Mouse (Mus musculus) hindbrain, embryonic 16.5 days (tissue): ENCODE measurements around the gene Arhgap15. TPM values are rescaled to one million over a fixed set of nuclear protein-coding genes. Genes with fewer than 3 reads are reported as not detected.

Experiments used
- ATAC-seq: fragments of 200-750 bp; cut with Nextera tagmentation; 2 replicates; pipeline ENCODE4 v1.8.0; 2017; ENCODE audit warnings: moderate TSS enrichment, moderate library complexity
- H3K27ac ChIP-seq: fragments of 300-500 bp; sonication (generic); 2 replicates; pipeline ENCODE4 v1.5.1; 2014; ENCODE audit warnings: low read depth, mild to moderate bottlenecking, control low read depth, low read length, moderate library complexity
- H3K27me3 ChIP-seq: fragments of 300-500 bp; sonication (generic); replicated peaks from 2 replicates; pipeline ENCODE4 v1.6.1; 2014; ENCODE audit warnings: low read length; ENCODE audit not compliant: control insufficient read depth, insufficient read depth
- H3K36me3 ChIP-seq: fragments of 300-500 bp; sonication (generic); 2 replicates; pipeline ENCODE4 v1.6.1; 2014; ENCODE audit warnings: mild to moderate bottlenecking, low read length, moderate library complexity, mixed read lengths; ENCODE audit not compliant: control insufficient read depth, insufficient read depth
- H3K4me1 ChIP-seq: fragments of 300-500 bp; sonication (generic); 2 replicates; pipeline ENCODE4 v1.6.1; 2014; ENCODE audit warnings: low read depth, low read length; ENCODE audit not compliant: control insufficient read depth, insufficient read depth
- H3K4me2 ChIP-seq: fragments of 300-500 bp; sonication (generic); 2 replicates; pipeline ENCODE4 v1.6.1; 2014; ENCODE audit warnings: mild to moderate bottlenecking, low read length, control low read depth, moderate library complexity
- H3K4me3 ChIP-seq: fragments of 300-500 bp; sonication (generic); 2 replicates; pipeline ENCODE4 v1.5.1; 2014; ENCODE audit warnings: mild to moderate bottlenecking, low read length, control low read depth, moderate library complexity
- H3K9ac ChIP-seq: fragments of 300-500 bp; sonication (generic); 2 replicates; pipeline ENCODE4 v1.6.1; 2014; ENCODE audit warnings: low read depth, mild to moderate bottlenecking, control low read depth, low read length, moderate library complexity
- H3K9me3 ChIP-seq: fragments of 300-500 bp; sonication (generic); 2 replicates; pipeline ENCODE4 v1.6.1; 2014; ENCODE audit warnings: mild to moderate bottlenecking, low read length, moderate library complexity; ENCODE audit not compliant: control insufficient read depth
- WGBS: fragments of 180-500 bp; shearing (Covaris S2); extraction: QIAGEN DNeasy Blood & Tissue Kit; methylation state at CpG from one replicate; pipeline ENCODE4 v1.1.7; 2014; 5-methylcytosine and 5-hydroxymethylcytosine counted together
- polyA plus RNA-seq: library from polyadenylated mRNA; unstranded; fragments of >200 nt; fragmentation: Nextera tagmentation; extraction: Ambion mirVana; gene quantifications from 2 replicates; pipeline ENCODE4 v1.2.1, GENCODE M21; 2015

Arhgap15 gene
- polyA plus RNA-seq, 1 experiment from 2014 or later, result 3.0 TPM

DNA sequence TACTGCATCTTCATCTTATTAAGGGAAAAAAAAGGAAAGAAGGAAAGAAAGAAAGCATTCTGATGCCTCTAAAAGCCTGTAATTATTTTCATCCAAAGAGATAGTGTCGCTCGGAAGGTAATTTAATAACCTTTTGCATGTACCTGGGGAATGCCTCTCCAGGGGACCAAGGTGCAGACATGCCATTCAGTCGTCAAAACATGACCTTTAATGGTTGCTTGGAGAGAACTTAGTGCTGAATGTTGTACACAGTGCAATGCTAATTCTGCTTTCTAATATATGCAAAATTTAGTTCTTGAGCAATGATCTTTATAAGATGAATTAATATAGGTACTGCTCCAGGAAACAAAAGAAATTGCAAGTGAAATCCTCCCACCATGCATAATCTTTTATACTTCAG is 239.3 kb downstream of the Arhgap15 start:
- Histone ChIP-seq H3K4me3 (no peak overlapping the region), H3K9me3 (no peaks in the 10 kb centered on the region), H3K27ac (no peak overlapping the region), H3K4me2 (no peak overlapping the region), H3K36me3 (no peaks in the 10 kb centered on the region), H3K27me3 (no peaks in the 10 kb centered on the region), H3K9ac (no peak overlapping the region), H3K4me1 (no peaks in the 10 kb centered on the region)
- ATAC-seq, result no peak
- WGBS, result 42% methylated on average over 3 of the region's 3 CpGs

DNA sequence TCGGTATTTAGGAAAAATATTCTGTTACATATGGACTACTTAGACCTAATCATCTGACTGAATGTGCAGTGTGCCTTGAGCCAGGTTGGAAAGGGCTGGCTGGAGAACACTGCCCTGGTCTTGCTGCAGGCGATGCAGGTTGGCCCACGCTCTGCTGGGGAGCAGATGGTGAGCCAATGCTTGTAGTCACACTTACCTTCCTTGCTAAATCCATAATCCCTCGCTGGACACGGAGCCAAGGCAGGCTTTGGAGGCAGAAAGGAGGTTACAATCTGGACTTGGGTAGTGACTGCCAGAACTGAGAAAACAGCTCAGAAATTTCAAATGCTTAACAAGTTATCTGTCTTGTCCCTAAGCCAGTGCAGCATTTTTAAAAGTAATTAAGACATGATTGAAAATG is 241.2 kb downstream of the Arhgap15 start:
- Histone ChIP-seq H3K27ac (no peak overlapping the region), H3K4me1 (no peaks in the 10 kb centered on the region), H3K9ac (no peak overlapping the region), H3K27me3 (no peaks in the 10 kb centered on the region), H3K36me3 (no peaks in the 10 kb centered on the region), H3K9me3 (no peaks in the 10 kb centered on the region), H3K4me2 (no peak overlapping the region), H3K4me3 (no peak overlapping the region)
- peak; percentile 93 for ATAC-seq
- 56% methylated on average over 5 of the region's 5 CpGs for WGBS

GRCm38 (mm10) chr2:43992510-43992909 is 243.9 kb downstream of the Arhgap15 start:
- no peaks in the 10 kb centered on the region for H3K4me1 ChIP-seq
- no peaks in the 10 kb centered on the region for H3K36me3 ChIP-seq
- WGBS, result 89% methylated on average over 7 of the region's 7 CpGs
- H3K4me2 ChIP-seq, result no peak overlapping the region
- H3K9ac ChIP-seq, result no peak overlapping the region
- H3K9me3 ChIP-seq, result no peaks in the 10 kb centered on the region
- no peak overlapping the region for H3K27ac ChIP-seq
- no peak overlapping the region for H3K4me3 ChIP-seq
- no peak for ATAC-seq
- no peaks in the 10 kb centered on the region for H3K27me3 ChIP-seq

GRCm38 (mm10) chr2:44002454-44002853 is 253.8 kb downstream of the Arhgap15 start:
- Histone ChIP-seq H3K9me3 (no peaks in the 10 kb centered on the region), H3K27me3 (no peaks in the 10 kb centered on the region), H3K9ac (no peak overlapping the region), H3K27ac (no peak overlapping the region), H3K4me1 (no peaks in the 10 kb centered on the region), H3K4me2 (no peak overlapping the region), H3K36me3 (no peaks in the 10 kb centered on the region), H3K4me3 (no peak overlapping the region)
- 85% methylated on average over 1 of the region's 1 CpGs for WGBS
- ATAC-seq, result no peak

DNA sequence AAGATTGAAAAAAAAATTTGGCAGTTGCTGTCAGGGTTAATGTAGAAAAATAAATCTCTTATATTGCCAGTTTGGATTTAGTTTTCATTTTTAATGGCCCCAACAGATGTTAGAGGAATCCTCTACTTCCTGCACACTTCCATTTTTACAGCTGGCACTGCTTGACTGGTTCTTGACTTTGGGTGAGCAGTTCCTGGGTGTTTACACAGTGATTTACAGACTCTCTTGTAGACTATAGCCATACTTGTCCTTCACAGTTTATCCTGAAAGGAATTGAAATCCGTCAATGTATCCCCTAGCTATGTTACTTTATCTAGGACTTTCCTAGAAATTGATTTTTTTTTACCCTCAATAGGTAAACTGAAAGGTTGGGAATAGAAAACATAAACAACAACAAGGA is 261.6 kb downstream of the Arhgap15 start:
- Histone ChIP-seq H3K9me3 (no peaks in the 10 kb centered on the region), H3K27ac (no peak overlapping the region), H3K9ac (no peak overlapping the region), H3K4me3 (no peak overlapping the region), H3K36me3 (no peaks in the 10 kb centered on the region), H3K4me2 (no peak overlapping the region), H3K27me3 (no peaks in the 10 kb centered on the region), H3K4me1 (no peaks in the 10 kb centered on the region)
- 89% methylated on average over 1 of the region's 1 CpGs for WGBS
- ATAC-seq, result no peak

DNA sequence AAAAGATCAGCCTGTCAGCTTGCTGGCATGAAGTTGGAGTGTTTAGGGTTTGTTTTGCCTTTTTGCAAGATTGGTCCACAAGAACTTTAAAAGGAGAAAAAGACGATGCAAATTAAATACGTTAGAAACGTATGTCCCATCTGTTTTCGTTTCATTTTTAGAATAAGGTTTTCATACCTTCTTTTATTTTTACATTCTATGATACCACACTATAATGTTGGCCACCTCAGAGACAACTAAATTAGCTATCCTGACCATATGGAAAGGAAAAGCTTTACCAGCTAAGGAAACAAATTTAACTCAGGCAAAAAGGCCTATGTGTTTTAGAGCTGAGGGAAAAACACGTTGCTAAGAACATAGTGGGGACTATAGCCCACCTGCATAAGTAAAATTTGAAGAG is 264.8 kb downstream of the Arhgap15 start:
- Histone ChIP-seq H3K9me3 (no peaks in the 10 kb centered on the region), H3K4me2 (no peak overlapping the region), H3K4me3 (no peak overlapping the region), H3K9ac (no peak overlapping the region), H3K27me3 (no peaks in the 10 kb centered on the region), H3K4me1 (no peaks in the 10 kb centered on the region), H3K27ac (no peak overlapping the region), H3K36me3 (no peaks in the 10 kb centered on the region)
- ATAC-seq, result no peak
- 94% methylated on average over 5 of the region's 5 CpGs for WGBS

GRCm38 (mm10) chr2:44016720-44017119 is 268.1 kb downstream of the Arhgap15 start:
- no peak overlapping the region for H3K9ac ChIP-seq
- no peak overlapping the region for H3K4me2 ChIP-seq
- ATAC-seq, result no peak
- H3K9me3 ChIP-seq, result no peaks in the 10 kb centered on the region
- H3K4me3 ChIP-seq, result no peak overlapping the region
- H3K27me3 ChIP-seq, result no peaks in the 10 kb centered on the region
- no peaks in the 10 kb centered on the region for H3K36me3 ChIP-seq
- no peaks in the 10 kb centered on the region for H3K4me1 ChIP-seq
- WGBS, result 82% methylated on average over 3 of the region's 3 CpGs
- H3K27ac ChIP-seq, result no peak overlapping the region

GRCm38 (mm10) chr2:44017405-44018026 is 268.9 kb downstream of the Arhgap15 start:
- Histone ChIP-seq H3K27me3 (no peaks in the 10 kb centered on the region), H3K9me3 (no peaks in the 10 kb centered on the region), H3K4me2 (no peak overlapping the region), H3K9ac (no peak overlapping the region), H3K4me1 (no peaks in the 10 kb centered on the region), H3K4me3 (no peak overlapping the region), H3K36me3 (no peaks in the 10 kb centered on the region), H3K27ac (no peak overlapping the region)
- ATAC-seq, result peak; percentile 88
- WGBS, result 44% methylated on average over 14 of the region's 14 CpGs

DNA sequence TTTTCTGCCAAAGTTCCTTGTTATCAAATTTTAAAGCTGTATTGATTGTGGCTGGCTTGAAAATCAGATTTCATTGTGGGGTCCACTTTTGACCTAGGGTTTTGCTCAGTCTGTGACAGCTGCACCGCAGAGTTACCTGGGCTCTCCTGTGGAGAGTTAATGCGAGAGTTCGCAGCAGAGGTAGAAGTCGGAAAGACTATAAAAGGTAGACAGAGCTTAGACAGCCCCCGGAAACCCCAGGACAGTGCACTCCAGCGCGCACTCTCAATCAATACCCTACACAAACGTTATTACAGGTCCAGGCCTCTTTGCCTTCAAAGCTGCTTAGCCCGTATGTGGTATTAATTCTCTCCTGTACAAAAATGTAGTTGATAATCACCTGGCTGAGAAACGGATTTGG is 269.4 kb downstream of the Arhgap15 start:
- H3K27ac ChIP-seq, result no peak overlapping the region
- no peak overlapping the region for H3K4me2 ChIP-seq
- H3K27me3 ChIP-seq, result no peaks in the 10 kb centered on the region
- 79% methylated on average over 10 of the region's 10 CpGs for WGBS
- H3K9ac ChIP-seq, result no peak overlapping the region
- H3K36me3 ChIP-seq, result no peaks in the 10 kb centered on the region
- ATAC-seq, result no peak
- no peaks in the 10 kb centered on the region for H3K9me3 ChIP-seq
- H3K4me3 ChIP-seq, result no peak overlapping the region
- H3K4me1 ChIP-seq, result no peaks in the 10 kb centered on the region

GRCm38 (mm10) chr2:44024704-44025103 is 276.1 kb downstream of the Arhgap15 start:
- H3K9ac ChIP-seq, result no peak overlapping the region
- WGBS, result 90% methylated on average over 1 of the region's 1 CpGs

More at GRCm38 (mm10) chr2:44024704-44025103, 276.1 kb downstream of the Arhgap15 start:
- no peak overlapping the region for H3K4me3 ChIP-seq
- H3K27me3 ChIP-seq, result no peaks in the 10 kb centered on the region
- H3K36me3 ChIP-seq, result no peaks in the 10 kb centered on the region
- H3K4me2 ChIP-seq, result no peak overlapping the region
- H3K9me3 ChIP-seq, result no peaks in the 10 kb centered on the region
- no peak for ATAC-seq
- H3K27ac ChIP-seq, result no peak overlapping the region
- no peaks in the 10 kb centered on the region for H3K4me1 ChIP-seq
